Mouse (Mus musculus) mouse trophoblast stem cell (cell line): Measurements from ENCODE around the gene Snx22.

Source experiments
- in situ Hi-C, 2 experiments: fragments of 300-500 bp; cut with MseI, MboI; formaldehyde crosslinking; loops; 2 replicates in 1 of 2; 3 replicates in 1 of 2; pipeline ENCODE4 v1.15.1; 2025

Gene Snx22

GRCm38 (mm10) chr9:66069583-66069982, at the start of gene Snx22:
Snx22 (minus strand) TSS chr9:66069719.
- in situ Hi-C loops = no loop called here

GRCm38 (mm10) chr9:66116890-66117289, 47.4 kb upstream of the Snx22 start:
- in situ Hi-C loops = no loop called here

- in situ Hi-C loops = no loop called here
These were observed 44.8 kb upstream of the Snx22 start for GRCm38 (mm10) chr9:66114341-66114740.

- in situ Hi-C loops = no loop called here
These were observed 41.3 kb upstream of the Snx22 start for GRCm38 (mm10) chr9:66110611-66111379.

- in situ Hi-C loops = no loop called here
These were observed 40.6 kb upstream of the Snx22 start for GRCm38 (mm10) chr9:66110126-66110525.

GRCm38 (mm10) chr9:66109574-66109973, 40.1 kb upstream of the Snx22 start:
- in situ Hi-C loops = no loop called here

GRCm38 (mm10) chr9:66105168-66105567, 35.6 kb upstream of the Snx22 start:
- in situ Hi-C loops = no loop called here

GRCm38 (mm10) chr9:66104601-66105000, 35.1 kb upstream of the Snx22 start:
- in situ Hi-C loops = no loop called here

- in situ Hi-C loops = no loop called here
These were observed 33.1 kb upstream of the Snx22 start for GRCm38 (mm10) chr9:66102668-66103067.

- in situ Hi-C loops = no loop called here
These were observed 32.1 kb upstream of the Snx22 start for GRCm38 (mm10) chr9:66101577-66101976.

- in situ Hi-C loops = no loop called here
These were observed 23.1 kb upstream of the Snx22 start for GRCm38 (mm10) chr9:66092664-66093063.

- in situ Hi-C loops = no loop called here
These were observed 22.1 kb upstream of the Snx22 start for GRCm38 (mm10) chr9:66091327-66092231.

GRCm38 (mm10) chr9:66090593-66091244, 21.2 kb upstream of the Snx22 start:
- in situ Hi-C loops = no loop called here

- in situ Hi-C loops = no loop called here
These were observed 18.9 kb upstream of the Snx22 start for GRCm38 (mm10) chr9:66088411-66088810.

- in situ Hi-C loops = no loop called here
These were observed 17.5 kb upstream of the Snx22 start for GRCm38 (mm10) chr9:66087062-66087461.

GRCm38 (mm10) chr9:66084171-66084570, 14.7 kb upstream of the Snx22 start:
- in situ Hi-C loops = no loop called here

- in situ Hi-C loops = no loop called here
These were observed 12.5 kb upstream of the Snx22 start for GRCm38 (mm10) chr9:66081999-66082398.

- in situ Hi-C loops = no loop called here
These were observed 11.4 kb upstream of the Snx22 start for GRCm38 (mm10) chr9:66080804-66081459.

GRCm38 (mm10) chr9:66078493-66078892, 9.0 kb upstream of the Snx22 start:
- in situ Hi-C loops = no loop called here

- in situ Hi-C loops = no loop called here
These were observed 8.6 kb upstream of the Snx22 start for GRCm38 (mm10) chr9:66078072-66078471.

- in situ Hi-C loops = no loop called here
These were observed 3.2 kb upstream of the Snx22 start for GRCm38 (mm10) chr9:66072754-66073153.

- in situ Hi-C loops = no loop called here
These were observed 632 bp upstream of the Snx22 start for GRCm38 (mm10) chr9:66070151-66070550.
